Mouse (Mus musculus) liver, embryonic 14.5 days (tissue): ENCODE measurements around the gene Dmgdh.

ENCODE experiments used
- CTCF ChIP-seq: IDR thresholded peaks from 2 replicates; pipeline ENCODE4 v1.5.1; 2016; ENCODE audit warnings: antibody characterized with exemption, low read depth, control low read depth
- EP300 ChIP-seq: IDR thresholded peaks from 2 replicates; pipeline ENCODE4 v1.6.1; 2016; ENCODE audit warnings: antibody characterized with exemption, low read depth

DNA sequence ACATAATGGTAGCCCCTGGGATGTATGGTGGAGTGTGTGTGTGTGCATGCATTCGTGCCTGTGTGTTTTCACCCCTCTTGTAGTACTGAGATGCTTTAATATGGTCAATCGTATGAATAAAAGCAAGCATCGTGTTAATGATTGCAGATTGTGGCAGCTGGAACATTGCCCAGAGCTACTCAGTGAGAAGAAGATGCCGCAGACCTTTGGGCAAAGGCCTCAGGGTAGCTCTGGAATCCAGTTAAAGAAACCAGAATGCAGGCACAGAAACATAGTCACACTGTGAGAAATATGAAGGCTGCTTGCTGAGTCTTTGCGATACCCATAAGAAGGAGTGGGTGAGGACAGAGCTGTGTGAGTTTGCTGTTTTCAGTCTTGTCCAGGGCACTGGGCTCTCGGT is 24.6 kb downstream of the Dmgdh start:
- TF ChIP-seq CTCF, result no peak
- no peak for TF ChIP-seq EP300
